Mouse (Mus musculus) thymus, postnatal 10 days (tissue): ENCODE results near the gene Meis3.

ENCODE experiments used
- DNase-seq, 2 experiments: peaks; one replicate each; pipeline ENCODE4 v3.0.0; 2021; ENCODE audit warnings: low spot score in 2 of 2

Gene Meis3

DNA sequence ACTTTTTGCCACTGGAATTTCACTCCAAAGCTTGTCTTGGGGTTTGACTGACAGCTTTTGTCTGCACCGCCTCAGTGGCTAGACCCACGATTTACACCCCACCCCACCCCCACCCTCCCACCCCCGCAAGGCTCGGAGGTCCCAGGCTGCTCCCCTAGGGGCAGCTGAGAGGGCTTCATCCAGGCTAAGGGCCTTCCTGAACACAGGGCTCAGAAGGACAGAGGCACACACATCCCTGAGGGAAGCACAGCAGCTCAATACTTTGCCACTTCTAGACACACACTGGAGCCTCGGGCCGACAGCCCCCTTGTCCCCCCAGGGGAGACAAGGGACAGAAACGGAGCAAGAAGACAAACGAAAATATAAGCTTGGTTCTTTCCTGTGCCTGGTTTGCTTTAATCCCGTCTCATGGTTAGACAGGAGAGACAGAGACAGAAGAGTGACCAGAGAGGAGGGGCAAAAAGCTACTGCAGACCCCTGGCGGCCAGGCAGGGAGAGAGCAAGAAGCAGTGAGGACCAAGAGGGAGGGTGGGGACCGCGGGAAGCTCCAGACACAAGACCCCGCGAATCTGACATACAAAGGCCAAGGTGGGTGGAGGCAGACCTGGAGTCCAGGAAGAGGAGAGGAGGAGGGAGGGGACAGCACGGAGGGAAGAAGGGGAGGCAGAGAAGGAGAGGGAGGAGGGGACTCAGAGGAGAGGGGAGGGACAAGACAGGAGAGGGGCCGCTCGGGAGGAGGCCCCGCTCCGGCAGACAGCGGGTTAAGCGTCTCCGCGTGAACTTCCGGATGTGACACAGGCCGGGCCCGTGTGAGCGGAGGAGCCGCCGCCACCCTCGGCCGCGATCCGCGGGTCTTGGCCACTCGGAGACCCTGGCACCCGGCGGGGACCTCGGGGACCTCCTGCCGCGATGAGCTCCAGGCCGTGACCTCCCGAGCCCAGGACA lies at the start of gene Meis3:
Gene Meis3, plus strand, starts transcription at position 494 of the 945 bp plus-strand sequence.
- peak; percentile 56 to 68 for DNase-seq

DNA sequence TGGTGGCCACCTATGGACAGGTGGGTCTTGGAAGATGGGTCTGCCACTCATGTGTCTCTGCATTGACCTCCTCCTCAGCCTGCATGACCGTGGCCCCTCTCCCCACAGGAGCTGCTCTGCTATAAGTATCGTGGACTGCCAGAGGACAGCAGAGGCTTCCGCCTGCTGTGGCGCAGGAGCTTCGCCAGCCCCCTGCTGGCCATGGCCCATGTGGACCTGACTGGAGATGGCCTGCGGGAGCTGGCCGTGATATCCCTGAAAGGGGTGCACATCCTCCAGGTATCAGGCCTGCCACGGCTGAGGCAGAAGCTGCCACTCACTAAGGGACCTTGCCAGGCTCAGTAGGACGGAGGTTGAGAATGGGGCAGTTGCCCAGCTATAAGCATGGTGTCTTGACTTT lies 49.1 kb upstream of the Meis3 start:
- no peak for DNase-seq

DNA sequence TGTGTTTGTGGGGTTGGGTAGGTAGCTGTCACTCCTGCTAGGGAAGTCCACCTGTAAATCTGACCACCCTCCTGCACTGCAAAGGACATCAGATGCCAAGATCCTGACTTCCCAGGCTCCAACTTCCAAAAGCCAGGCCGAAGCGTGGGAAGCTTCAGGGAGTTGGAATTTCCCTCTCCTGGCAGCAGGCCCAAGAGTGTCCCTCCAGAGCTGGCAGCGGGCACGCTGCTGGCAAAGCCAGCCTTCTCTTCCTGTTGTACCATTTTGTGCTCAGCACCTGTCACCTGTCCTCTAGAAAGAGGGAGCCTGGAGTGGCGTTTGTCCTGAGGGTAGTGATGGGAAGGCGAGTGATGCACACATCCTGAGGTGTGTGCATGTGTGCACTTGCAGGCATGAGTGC lies 46.5 kb upstream of the Meis3 start:
- no peak for DNase-seq

DNA sequence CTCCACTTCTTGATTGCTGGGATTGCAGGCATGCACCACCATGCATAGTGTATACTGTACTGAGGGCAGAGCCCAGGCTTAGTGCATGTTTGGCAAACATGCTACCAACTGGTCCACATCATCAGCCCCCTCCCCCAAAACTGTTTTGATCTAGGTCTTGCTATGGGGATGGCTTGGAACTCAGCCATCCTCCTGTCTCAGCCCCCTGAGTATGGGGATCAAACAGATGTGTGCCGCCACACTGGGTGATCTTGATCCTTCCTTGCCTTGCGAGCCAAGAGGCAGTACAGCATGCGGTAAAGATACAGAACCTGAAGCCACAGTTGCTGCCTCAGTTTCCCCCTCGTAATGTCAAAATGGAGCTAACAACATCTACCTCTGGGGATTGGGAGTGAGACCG lies 46.0 kb upstream of the Meis3 start:
- DNase-seq = no peak

DNA sequence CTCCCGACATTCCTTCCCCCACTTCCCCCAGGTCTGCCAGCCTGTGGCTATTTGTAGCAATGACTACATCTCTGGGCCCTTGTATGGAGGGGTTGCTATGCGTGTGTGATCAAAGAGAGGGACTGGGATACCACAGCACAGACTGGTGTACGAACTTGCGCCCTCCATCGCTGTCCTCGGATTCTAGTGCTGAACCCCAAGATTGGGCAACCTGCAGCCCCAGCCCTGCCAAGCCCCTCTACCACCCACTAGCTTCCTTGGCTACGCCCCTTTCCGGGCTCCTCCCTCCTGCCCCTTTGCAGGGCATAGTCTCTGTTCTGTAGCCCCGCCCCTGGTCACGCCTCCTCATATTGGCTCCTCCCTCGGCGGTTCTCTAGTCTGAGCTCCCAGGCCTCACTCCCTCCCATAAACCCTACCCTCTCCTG lies 45.5 kb upstream of the Meis3 start, which contains the start of gene Slc8a2:
Gene Slc8a2, plus strand, starts transcription at position 406 of the 425 bp plus-strand sequence.
- DNase-seq = peak; percentile 44 to 49

DNA sequence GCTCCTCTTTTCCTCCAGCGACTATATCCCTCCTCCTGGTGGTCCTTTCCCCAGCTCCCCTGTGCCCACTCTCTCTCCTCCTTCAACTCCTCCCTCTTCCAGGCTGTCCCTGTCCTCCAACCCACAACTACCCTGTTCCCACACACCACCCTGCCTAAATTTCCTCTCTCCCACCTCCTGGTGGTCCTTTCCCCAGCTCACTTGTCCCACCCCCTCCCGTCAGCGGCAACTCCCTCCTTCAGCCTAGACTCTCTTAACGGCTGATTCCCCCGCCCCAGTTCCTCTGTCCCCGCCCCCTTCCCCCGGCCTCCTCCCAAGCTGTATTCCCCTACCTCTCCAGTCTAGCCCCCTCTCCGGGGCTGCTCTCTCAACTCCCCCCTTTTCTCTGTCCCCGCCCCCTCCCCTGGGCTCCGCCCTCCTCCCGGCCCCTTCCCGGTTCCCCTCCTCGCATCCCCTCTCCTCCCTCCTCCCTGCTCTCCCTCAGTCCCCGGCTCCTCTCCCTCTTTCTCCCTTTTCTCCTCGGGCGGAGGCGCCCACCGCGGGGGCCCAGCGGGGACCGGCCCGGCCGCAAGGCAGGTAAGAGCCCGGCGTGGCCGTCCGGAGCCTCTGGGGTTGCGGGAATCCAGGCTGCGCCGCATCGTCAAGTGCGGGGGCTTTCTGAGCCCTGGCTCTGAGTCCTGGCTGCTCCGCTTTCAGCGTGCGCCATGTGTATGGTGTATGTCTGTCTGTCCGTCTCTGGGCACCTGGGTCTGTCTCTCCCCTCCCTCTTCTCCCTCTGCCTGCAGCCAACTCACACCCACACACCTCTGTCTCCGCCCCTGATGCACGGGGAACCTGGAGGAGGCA lies 44.8 kb upstream of the Meis3 start:
- DNase-seq = no peak

DNA sequence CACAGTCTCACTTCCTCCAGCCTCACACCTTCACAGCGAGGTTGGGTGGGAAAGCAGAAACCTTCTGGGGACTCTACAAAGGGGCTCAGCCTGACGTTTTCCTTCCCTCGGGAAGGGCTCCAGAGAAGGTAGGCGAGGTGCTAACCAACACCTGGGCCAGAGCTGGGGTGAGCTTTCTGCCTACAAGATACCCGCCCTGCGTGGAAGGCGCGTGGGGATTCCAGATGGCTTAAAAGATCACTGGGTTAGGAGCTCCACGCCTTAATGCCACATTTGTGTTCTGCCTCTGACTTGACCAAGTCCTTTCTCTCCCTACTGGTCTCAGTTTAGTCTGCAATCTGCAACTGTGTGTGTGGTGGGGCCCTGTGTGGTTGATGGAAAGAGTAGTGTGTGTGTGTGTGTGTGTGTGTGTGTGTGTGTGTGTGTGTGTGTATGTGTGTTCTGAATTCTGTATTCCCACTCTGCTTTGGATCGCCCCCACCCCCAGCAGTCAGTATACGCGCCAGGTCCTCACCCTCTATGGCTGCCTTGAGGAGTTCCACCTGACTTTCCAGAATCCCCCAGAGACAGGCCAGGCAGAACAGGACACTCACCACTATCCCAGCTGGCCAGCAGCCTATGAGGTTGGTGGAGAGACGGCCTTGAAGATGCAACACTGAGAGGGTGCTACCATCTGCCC lies 43.8 kb upstream of the Meis3 start:
- no peak for DNase-seq

DNA sequence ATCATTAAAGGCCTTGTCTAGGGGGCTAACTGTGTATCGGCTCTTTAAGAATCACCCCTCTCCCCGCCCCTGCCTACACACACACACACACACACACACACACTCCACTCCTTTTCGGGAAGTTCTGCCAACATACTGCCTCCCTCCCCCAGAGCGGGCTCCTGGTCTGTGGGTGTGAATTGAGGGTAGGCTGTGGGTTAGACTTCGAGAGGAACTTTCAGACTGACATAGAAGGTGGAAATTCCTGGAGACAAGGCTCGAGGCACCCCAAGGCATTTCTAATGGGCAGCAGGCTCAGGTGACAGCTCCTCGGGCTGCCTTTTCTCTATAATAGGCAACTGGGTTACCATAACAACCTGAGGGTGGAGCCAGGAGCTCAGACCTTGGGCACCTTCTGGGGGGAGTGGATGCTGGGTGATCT lies 42.7 kb upstream of the Meis3 start:
- DNase-seq = no peak

DNA sequence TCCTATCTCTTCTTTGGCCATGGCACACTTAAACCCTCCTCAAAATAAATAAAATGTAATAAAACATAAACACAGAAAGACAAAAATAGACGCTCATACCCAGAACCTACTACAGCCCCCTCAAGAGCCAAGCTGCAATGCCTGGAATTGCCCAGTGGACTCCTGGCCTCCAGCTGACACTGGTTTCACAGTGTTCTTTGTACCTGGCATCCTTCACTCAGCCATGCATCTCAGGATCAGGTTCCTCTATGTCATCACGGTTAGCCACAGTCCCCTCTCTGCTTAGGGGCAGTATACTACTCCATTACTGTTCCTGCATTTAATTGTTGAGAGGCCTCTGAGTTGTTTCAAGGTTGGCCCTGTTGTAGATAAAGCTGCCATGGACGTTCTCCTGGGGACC lies 42.0 kb upstream of the Meis3 start:
- no peak for DNase-seq

DNA sequence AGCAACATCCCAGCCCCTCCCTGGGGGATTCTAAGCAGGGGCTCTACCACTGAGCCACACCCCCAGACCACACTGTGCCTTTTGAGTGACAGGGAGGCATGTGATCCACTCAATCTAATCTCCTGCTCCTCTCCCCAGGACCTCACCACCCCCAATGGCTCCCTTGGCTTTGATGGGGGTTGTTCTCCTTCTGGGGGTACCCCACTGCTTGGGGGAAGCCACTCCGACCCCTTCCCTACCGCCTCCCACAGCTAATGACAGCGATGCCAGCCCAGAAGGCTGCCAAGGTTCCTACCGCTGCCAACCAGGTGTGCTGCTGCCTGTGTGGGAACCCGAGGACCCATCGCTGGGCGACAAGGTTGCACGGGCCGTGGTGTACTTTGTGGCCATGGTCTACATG lies 41.2 kb upstream of the Meis3 start:
- no peak for DNase-seq

DNA sequence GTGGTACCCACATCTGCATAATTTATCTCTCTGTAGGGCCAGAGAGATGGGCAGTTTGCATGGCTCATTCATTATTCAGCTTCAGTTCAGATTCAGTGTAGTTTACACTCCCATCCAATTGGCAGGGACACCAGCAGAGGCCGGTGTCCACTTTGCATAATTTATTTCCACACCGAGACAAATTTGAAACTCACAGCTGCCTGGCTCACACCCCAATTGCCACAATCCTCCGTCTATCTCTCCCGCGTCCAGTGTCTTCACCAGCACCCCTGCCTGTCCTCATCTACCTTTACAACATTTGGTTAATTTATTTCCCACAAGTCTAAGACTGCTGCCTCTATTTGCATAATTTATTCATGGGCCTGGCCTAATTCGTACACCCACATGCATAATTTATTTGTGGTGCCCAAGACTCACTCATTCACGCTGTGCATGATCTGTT lies 39.9 kb upstream of the Meis3 start:
- DNase-seq = no peak

DNA sequence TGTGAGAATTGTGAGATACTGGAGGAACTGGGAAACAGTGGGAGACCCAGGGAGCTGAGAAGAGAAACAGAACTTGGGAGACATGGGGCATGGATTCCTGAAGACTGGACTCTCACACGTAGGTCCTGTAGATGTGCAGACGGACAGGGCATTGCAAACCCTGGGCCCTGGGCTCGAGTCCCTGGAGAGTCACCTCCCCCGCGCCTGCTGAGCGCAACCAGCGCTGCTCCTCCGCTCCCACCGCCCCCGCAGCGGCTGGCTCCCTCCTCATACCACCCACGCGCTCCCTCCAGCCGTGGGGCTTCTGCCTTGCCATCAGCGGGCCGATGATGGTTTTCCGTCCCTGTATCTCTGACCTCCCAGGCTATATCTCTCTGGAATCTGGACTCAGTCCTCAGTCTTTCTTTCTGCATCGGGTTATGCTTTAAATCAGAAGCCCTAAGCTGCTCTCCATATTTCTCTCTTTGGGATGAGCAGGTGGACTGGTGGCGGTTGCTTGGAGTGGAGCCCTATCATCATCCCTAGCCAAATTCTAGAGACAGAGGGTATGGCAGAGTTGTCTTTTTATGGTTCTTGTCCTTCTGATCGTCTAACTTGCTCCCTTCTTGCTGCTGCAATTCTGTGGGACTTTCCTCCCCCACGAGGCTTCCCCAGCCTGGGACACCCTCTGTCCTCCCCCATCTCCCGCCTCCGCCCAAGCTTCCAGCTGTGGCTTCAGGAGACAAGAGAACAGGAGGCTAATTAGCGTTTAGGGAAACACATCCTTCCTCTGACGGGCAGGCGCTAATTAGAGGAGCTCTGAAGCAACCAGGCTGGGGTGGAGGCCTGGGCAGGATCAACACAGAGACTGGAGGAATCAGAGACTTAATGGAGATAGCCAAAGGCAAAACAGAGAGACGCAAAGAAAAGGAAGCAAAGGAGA lies 28.1 kb upstream of the Meis3 start:
- DNase-seq = no peak

DNA sequence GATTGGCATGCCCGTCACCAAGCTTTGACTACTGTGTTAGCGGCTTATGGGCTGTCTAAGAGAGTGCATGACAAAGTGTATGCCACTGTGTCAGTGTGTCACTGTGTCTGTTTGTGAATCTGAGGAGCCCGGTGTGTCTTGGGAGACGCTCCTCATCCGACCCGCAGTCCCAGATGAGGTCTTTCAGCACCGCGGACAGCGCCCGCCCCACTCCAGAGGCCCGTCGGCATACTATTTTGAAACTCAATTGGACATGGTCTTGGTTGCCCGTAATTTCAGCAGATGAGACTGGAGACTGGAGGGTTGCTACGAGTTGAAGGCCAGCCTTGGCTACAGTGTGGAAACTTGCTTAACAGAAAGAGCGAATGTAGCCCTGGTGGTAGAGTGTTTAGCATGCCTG lies 27.2 kb upstream of the Meis3 start:
- DNase-seq = peak in 1 of 2 experiments; percentile 68

DNA sequence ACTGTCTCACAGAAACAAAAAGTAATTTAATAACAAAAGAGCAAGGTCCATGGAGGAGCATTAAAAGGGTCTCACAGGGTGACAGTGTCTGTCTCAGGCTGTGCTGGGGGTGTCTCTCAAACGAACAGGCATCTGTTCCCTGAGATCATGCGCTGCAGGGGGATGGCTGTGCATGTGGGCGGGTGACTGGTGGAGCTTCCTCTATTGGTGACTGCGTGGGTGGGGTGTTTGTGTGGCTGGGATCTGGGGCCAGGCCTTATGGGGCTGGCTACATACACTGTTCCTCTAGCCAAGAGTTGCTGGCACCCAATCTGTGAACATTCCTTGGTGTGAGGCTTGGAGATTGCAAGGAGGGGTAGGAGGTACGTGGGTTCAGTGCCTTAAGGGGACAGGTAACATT lies 25.6 kb upstream of the Meis3 start:
- no peak for DNase-seq

DNA sequence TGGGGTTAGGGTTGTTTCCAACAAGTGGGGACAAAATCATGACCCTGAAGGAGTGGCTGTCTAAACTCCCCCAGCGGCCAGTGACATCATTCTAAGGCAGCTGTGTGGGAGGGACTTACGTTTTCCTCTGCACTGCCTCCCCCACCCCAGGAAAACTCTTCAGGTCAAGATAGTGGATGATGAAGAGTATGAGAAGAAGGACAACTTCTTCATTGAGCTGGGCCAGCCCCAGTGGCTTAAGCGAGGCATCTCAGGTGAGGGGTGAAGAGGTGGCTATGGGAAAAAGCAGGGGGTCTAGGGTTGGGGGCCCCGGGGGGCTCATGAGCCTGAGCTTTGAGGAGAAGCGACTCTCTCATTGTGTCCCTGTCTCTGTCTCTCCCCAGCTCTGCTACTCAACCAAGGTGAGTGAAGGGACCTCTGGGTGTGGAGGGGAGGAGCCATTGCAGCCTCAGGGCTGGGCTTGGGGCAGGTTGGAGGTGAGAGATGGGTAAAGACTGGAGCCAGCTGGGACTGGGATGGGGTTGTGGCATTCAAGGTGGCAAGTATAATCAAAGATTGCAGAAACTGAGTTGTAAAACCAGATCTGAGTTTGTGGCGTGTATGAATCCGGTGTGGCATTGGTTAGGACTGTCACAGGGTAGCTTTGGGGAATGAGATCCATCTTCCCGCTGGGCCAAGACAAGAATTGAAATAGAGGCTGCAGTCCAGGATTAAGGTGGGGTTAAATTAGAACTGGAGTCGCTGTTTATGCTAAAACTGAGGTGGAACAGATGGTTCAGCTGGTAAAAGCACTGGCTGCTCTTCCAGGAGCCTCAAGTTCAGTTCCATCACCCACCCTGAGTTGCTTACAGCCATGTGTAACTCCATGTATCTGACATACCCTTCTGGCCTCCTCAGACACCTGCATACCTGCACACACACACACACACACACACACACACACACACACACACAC lies 24.4 kb upstream of the Meis3 start:
- DNase-seq = no peak

DNA sequence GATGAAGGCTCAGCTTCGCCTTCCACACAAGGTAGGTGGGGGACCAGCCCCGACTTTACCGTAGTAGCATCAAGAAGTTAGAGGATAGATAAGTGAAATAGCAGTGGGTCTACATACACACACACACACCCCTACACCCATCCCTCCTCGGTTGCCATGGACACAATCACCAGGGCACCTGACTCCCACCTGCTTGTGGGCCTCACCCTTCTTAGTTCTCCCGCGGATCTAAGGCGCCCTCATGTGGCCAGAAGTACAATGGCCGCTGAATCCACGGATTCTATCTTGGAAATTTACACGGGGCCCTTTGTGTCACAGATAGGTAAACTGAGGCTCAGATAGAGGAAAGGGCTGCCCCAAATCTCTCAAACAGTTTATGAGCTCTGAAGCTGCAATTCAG lies 21.4 kb upstream of the Meis3 start:
- peak; percentile 10 to 47 for DNase-seq

DNA sequence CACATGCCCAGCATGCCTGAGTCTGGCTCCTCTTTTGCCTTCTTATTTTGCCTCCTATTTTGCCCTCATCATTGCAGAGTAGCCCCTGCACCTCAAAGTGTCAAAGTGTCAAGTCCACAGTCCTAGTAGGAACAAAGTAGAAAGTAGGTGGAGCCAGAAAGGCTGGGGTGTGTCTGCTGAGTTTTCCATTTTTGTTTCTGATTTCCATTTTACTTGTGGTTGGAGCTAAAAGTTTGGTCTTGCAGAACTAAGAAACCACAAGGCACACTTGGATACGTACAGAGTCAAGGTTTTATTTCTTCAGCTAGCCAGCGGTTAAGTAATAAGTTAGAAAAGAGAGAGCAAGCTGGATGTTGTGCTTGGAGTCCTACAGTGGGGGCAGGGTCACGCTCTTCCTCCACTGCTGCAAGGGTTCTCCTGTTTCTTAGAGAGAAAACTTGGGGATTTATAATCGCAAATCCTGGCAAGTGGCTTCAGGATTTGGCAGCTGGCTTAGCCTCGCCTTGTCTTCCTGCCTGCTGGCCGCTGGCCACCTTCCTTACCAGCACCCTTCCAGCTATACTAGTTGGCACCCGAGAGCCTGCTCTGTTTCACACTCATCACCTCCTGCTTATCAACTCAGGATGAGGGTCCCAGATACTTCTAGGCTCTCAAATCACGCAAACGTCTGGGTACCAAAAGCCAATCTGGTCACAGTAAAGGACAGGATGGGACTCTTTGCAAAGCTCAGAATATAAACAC lies 19.6 kb upstream of the Meis3 start:
- DNase-seq = no peak

DNA sequence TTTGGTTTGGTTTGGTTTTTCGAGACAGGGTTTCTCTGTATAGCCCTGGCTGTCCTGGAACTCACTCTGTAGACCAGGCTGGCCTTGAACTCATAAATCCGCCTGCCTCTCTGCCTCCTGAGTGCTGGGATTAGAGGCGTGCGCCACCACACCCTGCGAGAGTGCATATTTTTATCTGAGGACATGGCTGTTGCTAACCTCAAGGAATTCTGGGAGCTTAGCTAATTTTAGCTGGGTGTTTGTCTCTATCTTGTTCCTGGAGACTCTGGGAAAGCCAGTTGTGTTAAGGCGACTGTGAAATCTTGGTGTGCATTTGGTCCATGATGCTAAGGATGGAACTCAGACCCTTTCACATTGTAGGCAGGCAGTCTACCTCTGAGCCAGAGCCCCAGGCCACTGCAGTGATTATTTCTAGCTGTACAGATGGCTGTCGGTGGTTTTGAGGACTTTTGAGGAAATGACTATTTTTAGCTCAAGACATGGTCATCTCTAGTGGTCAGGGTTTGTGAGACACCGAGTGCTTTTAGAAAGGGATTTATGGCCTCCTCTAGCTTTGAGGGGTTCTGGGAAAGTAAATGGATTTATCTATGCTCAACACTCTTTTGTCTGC lies 18.7 kb upstream of the Meis3 start:
- no peak for DNase-seq

DNA sequence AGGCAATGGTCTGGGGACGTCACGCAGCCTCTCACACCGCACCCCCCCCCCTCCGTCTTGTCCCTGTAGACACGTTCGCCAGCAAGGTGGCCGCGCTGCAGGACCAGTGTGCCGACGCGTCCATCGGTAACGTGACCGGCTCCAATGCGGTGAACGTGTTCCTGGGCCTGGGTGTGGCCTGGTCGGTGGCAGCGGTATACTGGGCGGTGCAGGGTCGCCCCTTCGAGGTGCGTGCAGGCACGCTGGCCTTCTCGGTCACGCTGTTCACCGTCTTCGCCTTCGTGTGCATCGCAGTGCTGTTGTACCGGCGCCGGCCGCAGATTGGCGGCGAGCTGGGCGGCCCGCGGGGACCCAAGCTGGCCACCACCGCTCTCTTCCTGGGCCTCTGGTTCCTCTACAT lies 16.2 kb upstream of the Meis3 start:
- no peak for DNase-seq
